Mouse (Mus musculus) CD4-positive, CD25-positive, alpha-beta regulatory T cell, adult 4 months (primary cell): Measurements from ENCODE around the gene C9orf72. TPM values are rescaled to one million over a fixed set of nuclear protein-coding genes. Genes with fewer than 3 reads are reported as not detected.
"Not testable (repeated sequence)": the region's sequence is repeated elsewhere in the genome, so short reads cannot be mapped to it uniquely, and the experiment has no call there.

Experiments
- ATAC-seq: one replicate; pipeline ENCODE4 v1.8.0; 2017
- polyA plus RNA-seq, 2 experiments: library from polyadenylated mRNA; unstranded; fragments of 100-300 nt; shearing (Covaris generic); gene quantifications; one replicate each; pipeline ENCODE4 v1.2.1; 2017

The C9orf72 gene
- 10 to 100 TPM; 11.7 to 19.7 TPM for polyA plus RNA-seq

DNA sequence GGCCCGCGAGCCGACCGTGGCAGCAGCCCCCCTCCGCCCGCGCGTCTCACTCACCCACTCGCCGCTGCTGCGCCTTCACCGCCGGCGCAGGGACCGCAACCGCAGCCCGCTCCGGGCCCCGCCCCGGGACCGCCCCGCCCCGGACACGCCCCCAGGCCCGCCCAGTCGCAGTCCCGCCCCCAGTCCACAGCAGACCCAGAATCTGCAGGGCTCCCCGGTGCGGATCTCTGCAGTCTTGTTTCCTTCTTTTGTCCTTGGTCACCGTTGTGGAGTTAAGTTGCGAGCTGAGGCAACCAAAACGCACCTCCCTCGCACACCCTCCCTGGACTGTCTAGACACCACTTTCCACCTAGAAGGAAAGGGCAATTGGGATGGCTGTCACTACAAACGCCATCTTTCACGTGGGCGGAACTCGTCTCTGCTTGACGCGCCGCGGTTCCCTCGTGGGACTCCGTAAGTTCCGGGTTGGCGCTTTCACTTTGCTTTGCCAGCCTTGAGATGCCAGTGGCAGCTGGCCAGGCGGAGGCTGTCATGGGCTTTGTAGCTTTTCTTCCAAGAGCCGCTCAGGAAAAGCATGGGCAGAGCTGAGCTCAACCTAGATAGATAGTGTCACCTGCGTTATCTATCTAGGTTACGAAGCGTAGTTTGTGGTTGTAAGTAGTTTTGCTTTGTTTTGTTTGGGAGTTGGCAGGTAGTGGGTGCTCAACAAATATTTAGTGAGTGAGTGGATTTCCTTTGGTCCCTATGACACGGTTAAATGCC, at the start of gene C9orf72:
Gene C9orf72 (minus strand): TSS at position 442 of the 762 bp plus-strand sequence.
- peak; percentile 84 for ATAC-seq

DNA sequence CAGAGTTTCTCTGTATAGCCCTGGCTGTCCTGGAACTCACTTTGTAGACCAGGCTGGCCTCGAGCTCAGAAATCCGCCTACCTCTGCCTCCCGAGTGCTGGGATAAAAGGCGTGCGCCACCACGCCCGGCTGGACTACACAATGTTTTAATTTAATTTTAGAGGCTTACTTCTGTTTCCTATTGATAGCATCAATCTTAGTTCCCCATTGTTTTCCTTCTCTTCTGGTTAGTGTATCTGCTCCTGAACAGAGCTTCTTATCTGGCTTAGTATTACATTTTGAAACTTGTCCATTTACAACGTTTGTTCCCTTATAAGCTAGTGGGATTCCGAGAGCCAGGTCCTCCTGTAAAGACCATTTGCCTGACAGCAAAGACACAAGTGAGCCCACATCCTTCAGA, 33.0 kb upstream of the C9orf72 start:
- ATAC-seq, result no peak

DNA sequence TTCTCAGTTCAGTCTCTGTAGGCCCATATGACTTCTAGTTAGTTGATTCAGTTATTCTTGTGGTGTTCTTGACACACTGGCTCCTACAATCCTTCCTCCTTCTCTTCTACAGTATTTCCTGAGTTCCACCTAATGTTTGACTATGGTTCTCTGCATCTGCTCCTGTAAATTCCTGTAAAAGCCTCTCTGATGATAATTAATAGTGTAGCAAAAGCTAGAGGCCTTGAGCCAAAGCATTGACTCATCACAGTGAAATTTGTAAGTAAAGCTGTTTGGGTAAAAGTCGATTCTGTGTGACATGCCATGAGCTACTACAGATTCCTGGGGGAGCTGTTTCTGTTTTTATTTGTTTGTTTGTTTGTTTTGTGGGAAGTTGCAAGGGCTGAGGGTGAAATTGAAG, 18.0 kb upstream of the C9orf72 start:
- ATAC-seq, result no peak

DNA sequence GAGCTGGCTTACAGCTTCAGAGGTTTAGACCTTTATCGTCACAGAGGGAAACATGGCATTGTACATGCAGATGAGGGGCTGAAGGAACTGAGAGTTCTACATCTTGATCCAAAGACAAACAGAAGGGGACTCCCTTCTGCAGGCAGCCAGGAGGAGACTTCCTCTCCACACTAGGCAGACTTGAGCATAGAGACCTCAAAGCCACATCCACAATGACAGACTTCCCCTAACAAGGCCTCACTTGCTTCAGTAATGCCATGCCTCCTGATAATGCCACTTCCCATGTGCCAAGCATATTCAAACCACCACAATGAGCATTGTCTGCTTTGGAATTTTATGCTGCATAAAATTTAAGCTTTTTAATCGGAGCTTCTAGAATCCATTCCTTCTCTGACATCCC, 15.8 kb upstream of the C9orf72 start:
- no peak for ATAC-seq

DNA sequence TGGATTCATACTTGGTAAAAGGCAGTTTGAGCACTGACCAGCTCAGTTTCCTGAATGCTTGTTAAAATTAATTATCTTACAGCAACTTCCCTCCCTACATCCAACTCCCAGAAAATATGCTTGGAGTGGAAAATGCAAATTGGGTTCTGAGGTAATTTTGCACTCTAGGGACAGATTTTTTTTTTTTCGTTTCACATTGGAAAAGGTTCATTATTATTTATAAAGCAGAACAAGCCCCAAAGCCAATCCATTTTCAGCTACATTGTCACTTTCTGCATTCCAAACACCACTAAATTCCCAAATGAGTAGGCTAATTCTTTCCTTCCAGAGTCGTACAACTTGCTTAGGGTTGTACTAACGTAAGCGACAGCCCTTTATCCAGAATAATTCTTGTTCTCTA, 12.7 kb upstream of the C9orf72 start:
- ATAC-seq, result no peak

DNA sequence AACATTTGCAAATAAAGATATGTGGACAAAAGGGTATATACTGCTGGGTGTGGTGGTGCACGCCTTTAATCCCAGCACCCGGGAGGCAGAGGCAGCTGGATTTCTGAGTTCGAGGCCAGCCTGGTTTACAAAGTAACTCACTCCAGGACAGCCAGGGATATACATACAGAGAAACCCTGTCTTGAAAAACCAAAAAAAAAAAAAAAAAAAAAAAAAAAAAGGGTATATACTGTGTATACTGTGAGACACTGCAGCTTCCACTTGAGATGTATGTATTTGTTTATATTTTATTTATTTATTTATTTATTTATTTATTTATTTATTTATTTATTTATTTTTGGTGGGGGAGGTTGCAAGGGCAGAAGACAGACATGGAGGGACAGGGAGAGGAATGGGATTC, 12.3 kb upstream of the C9orf72 start:
- ATAC-seq, result not testable (repeated sequence)

DNA sequence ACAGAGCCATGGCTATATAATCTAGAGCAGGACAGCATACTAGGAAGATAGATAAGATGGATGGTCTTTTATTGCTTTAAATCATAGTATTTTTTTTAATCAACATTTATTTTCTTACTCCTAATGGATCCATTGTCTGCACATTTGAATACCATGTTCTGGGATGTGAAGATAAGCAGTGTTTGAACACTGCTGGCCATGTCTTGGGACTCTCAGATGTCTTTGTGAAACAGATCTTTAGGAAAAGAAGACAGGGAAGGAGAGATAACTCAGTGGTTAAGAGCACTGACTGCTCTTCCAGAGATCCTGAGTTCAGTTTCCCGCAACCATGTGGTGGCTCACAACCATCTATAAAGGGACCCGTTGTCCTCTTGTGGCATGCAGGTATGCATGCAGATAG, 10.3 kb upstream of the C9orf72 start:
- no peak for ATAC-seq

DNA sequence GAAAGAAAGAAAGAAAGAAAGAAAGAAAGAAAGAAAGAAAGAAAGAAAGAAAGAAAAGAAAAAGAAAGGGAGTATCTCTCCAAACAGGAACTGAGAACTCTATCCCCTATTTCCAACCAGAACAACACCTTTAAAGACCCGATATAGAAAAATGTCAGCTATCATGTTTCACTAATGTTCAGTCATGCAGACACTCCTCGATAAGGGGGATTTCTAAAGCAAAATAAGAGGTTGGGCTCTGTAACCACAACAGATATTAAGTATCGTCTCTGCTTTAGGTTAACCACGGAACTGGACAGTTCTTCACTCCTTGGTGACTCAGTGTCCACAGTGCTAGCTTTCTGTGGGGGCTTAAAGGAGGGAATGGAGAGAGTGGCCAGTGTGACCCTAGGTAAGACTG, 2.3 kb upstream of the C9orf72 start:
- ATAC-seq, result no peak

DNA sequence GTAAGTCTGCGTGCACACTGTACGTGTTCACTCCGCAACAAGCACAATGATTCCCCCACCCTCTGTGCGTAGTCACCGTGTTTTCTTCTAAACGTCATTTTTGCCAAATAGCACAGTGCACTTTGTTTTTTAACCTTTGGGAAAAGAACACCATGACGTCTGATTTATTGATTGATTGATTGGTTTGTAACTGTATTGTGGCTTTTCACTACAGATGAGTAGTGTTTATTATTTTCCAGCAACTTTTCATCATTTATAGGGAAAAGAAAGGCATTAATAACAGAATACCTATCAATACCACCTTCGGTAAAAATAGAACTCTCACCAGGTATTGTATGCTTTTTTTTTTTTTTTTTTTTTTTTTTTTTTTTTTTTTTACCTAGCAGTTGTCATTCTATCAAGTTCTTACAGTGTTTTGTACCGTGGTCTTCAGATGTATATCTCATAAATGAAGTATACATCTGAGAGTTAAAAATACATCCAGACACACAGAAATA, 569 bp upstream of the C9orf72 start:
- peak; percentile 55 for ATAC-seq

DNA sequence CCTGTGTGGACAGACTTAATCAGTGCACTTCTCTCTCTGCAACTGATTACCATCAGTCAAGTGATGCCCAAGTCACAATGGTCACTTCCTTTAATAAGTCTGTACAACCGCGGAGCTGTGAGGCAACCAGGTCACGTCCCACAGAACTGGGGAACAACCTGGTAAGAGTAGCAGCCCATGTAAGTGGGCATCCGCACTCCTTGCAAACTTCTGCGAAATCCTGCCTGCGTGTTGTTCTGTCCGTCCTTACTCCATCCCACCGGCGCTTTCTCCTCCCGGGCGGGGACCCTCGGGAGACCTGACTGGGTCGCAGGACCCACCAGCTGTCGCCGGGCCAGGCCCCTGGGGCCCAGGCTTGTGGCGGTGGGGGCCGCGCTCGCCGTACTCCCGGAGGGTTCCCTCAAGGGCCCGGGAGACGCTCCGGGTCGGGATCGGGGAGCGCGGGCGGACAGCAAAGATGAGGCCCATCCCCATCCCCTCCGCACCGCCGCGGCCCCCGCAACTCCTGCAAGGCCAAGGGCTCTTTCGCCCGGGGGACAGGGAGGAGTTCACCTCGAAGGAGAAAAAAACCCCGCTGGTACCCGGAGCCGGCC, 738 bp downstream of the C9orf72 start:
- peak; percentile 20 for ATAC-seq

DNA sequence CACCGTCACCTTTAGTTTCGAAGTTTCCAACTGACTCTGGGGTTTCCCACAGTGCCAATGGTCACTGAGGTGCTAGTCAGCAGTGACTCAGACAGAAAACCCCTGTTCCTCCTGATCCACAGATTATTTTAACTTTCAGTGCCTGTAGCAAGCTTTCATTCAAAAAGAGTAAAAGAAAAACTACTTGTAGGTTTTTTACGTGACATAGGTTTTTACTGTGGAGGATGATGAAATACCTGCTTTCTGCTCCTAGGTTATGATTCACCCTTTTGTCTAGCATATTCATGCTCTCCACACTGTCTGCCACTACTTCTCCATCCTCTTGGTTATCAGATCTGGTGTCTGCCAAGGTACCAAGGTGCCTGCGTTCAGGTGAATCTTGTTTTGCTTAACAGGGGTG, 1.9 kb downstream of the C9orf72 start:
- no peak for ATAC-seq

DNA sequence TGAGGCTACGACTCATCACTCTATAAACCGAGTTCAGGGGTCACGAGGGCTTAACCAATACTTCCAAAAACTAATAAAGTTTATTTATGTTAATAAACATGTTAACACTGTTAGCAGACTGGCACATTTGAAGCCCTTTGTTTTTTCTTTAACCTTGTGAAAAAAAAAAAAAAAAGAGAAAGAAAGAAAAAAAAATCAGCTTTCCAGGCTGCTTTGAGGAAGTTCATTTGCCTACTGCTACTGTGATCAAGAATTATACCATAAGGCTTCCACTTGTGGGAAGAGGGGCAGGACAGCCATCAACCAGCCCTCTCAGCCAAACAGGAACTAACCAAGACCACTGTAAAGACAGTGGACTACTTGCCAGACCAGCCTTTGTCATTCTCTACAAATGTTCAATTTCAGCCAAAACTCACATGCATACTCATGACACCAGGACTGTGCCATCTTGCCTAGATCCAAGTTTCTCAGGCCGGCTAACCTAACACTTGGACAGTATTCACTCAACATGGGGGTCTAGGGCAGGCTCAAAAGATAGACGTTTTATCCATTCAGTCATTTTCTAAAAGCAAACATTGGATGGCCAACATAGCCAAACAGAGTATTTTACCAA, 2.5 kb downstream of the C9orf72 start:
- no peak for ATAC-seq

DNA sequence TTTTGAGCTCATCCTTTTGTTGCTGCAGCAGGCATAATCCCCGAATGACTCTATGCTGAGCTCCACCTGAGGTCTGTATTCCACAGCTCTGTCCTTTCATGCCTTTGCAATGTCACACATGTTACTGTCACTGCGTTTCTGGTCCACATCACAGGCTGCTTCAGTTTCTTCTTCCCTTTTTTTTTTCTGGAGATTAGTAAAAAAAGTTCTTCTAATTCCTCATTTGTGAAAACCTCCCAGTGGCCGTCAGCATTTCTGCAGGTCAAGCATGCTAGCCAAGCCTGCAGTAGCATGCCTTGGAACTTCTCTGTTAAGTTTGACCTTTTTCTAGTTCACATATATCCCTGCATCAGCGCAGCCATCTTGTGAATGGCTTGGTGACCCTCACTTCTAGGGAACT, 4.1 kb downstream of the C9orf72 start:
- ATAC-seq, result no peak

DNA sequence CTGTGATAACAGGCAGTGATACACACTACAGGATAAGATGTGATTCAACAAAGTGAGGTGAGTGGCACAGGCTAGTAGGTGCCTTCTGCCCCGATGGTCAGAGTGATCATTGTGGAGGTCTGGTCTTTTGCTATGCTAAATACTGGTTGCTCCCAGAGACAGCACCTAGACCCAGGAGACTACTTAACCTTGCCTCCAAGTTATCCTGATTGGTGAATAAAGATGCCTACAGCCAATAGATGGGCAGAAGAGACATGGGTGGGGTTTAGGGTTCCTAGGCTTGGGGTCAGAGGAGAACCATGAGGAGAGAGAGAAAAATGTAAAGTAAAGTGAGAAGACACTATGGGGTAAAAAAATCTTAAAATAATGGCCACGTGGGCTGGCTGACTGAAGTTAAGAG, 4.8 kb downstream of the C9orf72 start:
- ATAC-seq, result no peak

DNA sequence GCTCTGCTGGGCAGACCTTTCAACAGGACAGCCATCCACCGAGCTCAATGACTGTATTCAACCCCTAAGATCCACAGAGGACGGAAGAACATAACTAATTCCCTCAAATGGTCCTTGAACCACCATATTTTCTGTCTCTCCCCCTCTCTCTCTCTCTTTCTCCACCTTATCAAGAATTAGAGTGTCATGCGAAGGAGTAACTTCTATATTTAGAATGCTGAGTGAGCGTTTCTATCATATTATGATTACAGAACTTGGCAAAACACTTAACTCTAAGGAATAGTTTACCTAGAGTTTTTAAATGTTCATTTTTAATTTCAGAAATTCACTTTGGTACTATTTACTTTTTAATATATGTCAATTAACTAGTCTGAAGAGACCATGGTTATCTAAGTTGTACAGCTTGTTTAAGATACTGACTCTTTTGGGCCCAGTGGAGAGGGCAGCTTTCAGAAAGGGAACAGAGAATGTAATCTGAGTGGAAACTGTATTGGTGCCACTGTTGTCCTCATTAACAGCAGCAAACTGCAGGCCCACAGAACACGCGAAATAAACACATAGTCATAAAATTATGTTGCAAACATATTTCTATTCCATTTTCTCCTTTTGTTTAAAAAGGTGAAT, 5.8 kb downstream of the C9orf72 start:
- no peak for ATAC-seq

DNA sequence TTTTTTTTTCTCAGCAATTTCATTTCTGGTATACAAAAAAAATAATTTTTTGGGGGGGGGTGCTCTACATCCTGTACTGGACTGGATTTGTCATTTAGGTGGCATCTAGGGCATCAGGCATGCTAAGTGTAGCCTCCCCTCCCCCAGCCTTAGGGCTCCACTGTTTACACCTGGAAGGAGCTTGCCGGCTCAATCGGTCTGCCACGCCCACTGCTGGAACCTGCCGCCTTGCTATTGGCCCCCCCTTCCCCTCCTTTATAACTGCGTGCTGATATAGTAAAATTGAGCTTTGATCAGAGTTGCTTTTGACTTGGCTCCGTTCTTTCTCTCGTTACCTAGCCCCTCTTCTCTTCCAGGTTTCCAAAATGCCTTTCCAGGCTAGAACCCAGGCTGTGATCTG, 21.3 kb downstream of the C9orf72 start:
- no peak for ATAC-seq

DNA sequence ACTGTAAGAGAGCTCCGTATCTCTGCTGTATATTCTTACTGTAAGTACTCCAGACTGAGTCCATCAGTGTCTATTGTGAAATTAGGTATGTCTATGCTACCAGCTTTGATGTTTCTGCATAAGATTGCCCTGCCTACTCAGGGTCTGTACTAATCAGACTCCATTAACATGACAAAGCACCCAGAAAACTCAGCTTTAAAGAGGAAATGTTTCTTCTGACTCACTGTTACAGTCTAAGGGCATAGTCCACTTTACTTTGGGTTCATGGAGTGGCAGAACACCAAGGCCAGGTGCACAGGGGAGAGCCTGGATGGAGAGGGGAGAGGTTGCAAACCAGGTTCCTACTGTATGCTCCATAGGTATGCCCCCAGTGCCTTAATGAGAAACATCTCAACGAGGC, 22.3 kb downstream of the C9orf72 start:
- no peak for ATAC-seq

DNA sequence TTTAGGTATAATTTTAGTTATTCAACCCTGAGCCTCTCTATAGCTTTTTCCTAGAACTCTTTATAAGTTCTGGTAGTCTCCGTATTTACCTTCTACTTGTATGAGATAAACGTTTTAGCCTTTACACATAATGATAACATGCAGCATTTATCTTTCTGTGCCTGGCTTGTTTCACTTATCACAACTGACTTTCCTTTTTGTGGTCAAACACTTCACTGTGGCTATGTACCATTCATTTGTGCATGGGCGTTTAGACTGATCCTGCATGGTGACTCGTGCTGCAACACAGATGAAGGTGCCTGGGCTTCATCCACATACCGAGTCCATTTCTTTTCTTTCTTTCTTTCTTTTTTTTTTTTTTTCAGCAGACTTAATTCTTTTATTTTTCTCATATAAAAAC, 24.3 kb downstream of the C9orf72 start:
- no peak for ATAC-seq

DNA sequence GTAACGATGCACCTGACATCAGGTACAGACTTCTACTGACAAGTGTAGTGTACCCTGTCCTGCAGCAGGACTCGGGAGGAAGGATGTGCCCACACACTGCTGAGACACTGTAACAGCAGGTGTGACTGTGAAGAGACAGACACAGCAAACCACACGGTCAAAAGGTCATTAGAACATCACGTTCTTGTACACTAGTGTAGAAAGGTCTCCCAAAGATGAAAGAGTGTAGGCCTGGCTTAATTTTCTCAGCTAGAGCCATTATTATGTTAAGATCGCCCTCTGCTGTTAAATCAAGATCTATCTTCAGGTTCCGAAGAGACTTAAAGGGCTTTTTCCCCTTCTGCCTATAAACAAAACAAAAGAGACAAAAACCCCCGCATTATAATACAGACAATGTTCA, 33.2 kb downstream of the C9orf72 start:
- ATAC-seq, result peak; percentile 37

DNA sequence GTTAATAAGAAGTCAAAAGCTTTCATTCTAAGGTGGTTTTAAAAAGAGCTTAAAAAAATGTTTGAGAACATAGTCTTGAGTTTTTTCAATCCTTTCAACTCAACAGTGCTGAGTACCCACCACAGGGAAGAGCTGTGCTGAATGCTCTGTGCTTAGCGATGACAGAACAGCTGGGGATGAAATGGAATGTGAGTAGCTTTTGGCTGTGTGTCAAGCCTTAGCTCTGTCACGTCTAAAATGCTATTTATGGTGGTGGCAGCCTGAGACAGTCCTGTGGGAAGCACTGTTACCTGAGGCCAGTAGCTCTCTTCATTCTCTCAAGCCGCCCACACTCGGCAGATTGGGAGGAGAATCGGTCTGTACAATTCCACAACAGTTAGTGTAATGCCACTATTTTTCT, 36.2 kb downstream of the C9orf72 start:
- ATAC-seq, result no peak

DNA sequence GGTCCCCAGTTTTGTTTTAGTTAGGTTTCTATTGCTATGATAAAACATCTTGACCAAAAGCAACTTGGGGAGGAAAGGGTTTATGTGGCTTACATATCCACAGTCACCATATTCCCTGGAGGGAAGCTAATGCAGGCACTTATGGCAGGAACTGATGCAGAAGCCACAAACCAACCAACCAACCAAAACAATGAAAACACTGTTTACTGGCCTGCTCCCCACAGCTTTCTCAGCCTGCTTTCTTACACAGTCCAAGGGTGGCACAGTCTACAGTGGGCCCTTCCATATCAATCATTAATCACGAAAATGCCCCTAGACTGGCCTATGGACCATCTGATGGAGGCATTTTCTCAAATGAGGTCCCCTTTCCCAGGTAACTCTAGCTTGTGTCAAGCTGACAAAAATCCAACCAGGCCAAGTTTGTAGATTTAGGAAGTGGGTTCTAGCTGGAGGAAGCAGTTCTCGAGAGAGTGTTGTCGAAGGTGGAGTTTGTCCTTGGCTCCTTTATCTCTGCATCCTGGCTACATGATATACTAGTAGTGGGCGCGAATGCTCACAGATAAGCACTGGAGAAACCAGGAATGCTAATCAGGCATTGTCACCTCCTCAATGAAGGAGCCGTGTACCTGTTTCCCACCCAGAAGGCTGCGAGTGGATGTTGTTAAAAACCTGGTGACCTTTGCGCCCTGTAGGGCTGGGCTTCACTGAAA, 38.2 kb downstream of the C9orf72 start:
- no peak for ATAC-seq

DNA sequence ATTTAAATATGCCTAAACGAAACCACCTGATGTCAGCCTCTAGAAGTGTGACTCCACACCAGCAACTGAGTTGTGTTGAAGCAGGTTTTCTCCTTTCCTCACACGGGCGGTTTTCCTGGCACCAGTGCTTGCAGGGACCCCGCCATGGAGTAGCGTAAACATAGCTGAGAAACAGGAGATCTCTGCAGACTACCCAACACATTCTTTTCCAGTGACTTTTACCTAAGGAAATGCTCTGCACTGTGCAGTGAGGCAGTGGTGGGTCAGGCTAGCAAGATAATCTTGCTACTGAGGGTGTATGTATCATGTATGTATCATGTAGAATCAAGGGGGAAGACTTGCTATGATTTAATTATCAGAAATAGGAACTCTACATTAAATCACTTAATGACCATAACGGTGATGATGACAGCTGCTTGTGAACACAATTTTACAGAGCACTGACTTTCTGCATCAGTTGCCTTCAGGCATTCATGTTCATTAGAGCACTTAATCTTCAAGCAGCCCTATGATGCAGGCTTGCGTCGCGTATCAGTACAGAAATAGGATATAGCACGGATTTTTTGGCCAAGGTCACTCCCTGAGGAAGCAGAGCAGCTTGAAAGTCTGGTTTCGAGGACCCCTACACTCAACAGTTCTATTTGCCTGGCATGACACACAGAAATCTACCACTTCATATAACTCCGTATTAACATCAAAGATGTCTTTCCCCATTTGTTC, 47.9 kb downstream of the C9orf72 start:
- ATAC-seq, result no peak
